Mouse (Mus musculus) limb, embryonic 15.5 days (tissue): Measurements from ENCODE around the gene Chd6. TPM values are rescaled to one million over a fixed set of nuclear protein-coding genes. Genes with fewer than 3 reads are reported as not detected.

ENCODE experiments used
- ATAC-seq: fragments of 200-750 bp; cut with Nextera tagmentation; 2 replicates; pipeline ENCODE4 v1.8.0; 2017; ENCODE audit warnings: low read depth, moderate TSS enrichment; ENCODE audit not compliant: insufficient number of reproducible peaks, low FRiP score, low TSS enrichment
- H3K27ac ChIP-seq: fragments of 300-500 bp; sonication (generic); 2 replicates; pipeline ENCODE4 v1.5.1; 2015; ENCODE audit warnings: moderate library complexity, mild to moderate bottlenecking, inconsistent platforms
- H3K27me3 ChIP-seq: fragments of 300-500 bp; sonication (generic); 2 replicates; pipeline ENCODE4 v1.6.1; 2015; ENCODE audit warnings: inconsistent platforms
- H3K36me3 ChIP-seq: fragments of 300-500 bp; sonication (generic); 2 replicates; pipeline ENCODE4 v1.6.1; 2015; ENCODE audit warnings: inconsistent platforms
- H3K4me1 ChIP-seq: fragments of 300-500 bp; sonication (generic); 2 replicates; pipeline ENCODE4 v1.6.1; 2015; ENCODE audit warnings: inconsistent platforms
- H3K4me2 ChIP-seq: fragments of 300-500 bp; sonication (generic); 2 replicates; pipeline ENCODE4 v1.6.1; 2015; ENCODE audit warnings: mild to moderate bottlenecking, inconsistent platforms
- H3K4me3 ChIP-seq: fragments of 300-500 bp; sonication (generic); 2 replicates; pipeline ENCODE4 v1.5.1; 2015; ENCODE audit warnings: mild to moderate bottlenecking, inconsistent platforms
- H3K9ac ChIP-seq: fragments of 300-500 bp; sonication (generic); 2 replicates; pipeline ENCODE4 v1.6.1; 2015; ENCODE audit warnings: inconsistent platforms
- H3K9me3 ChIP-seq: fragments of 300-500 bp; sonication (generic); 2 replicates; pipeline ENCODE4 v1.6.1; 2016; ENCODE audit warnings: inconsistent platforms
- WGBS: fragments of 180-500 bp; shearing (Covaris S2); methylation state at CpG from one replicate; pipeline ENCODE4 v1.1.7; 2015; 5-methylcytosine and 5-hydroxymethylcytosine counted together
- polyA plus RNA-seq: library from polyadenylated mRNA; unstranded; fragments of >200 nt; fragmentation: Nextera tagmentation; extraction: Ambion mirVana; gene quantifications from 2 replicates; pipeline ENCODE4 v1.2.1, GENCODE M21; 2015

The Chd6 gene
- polyA plus RNA-seq, 1 experiment from 2014 or later = 28.2 TPM

- 82% methylated on average over 3 of the region's 3 CpGs for WGBS
- no peaks in the 10 kb centered on the region for H3K9me3 ChIP-seq
- no peak overlapping the region for H3K9ac ChIP-seq
- no peak overlapping the region for H3K4me3 ChIP-seq
- no peak for ATAC-seq
- no peak overlapping the region for H3K4me2 ChIP-seq
- no peak overlapping the region for H3K27ac ChIP-seq
- H3K27me3 ChIP-seq = peaks cover 9% of the 10 kb centered on the region; the same call in 1 of the 2 replicates
- peaks cover 45% of the 10 kb centered on the region for H3K4me1 ChIP-seq
- no peaks in the 10 kb centered on the region for H3K36me3 ChIP-seq
Measured at GRCm38 (mm10) chr2:160917313-160917712, 191.6 kb downstream of the Chd6 start.

DNA sequence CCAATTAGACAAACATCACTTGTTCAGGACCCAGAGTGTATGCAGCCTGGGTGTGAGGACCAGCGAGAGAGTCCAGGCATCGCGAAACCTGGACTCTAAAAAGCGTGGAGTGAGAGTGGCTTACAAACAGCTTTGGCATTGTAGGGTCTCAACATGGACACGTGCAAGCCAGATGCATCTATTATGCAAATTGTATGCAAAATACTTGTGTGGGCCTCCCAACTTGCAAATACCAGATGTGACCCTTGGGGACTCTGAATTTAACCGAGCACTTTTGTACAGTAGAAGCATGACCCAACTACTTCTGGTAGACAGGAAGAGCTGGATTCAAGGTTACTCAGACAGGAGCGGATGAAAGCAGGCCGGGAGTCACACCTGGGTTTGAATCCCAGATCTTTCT, 192.2 kb downstream of the Chd6 start:
- peaks cover 46% of the 10 kb centered on the region for H3K4me1 ChIP-seq
- no peak overlapping the region for H3K27ac ChIP-seq
- WGBS = 71% methylated on average over 8 of the region's 8 CpGs

DNA sequence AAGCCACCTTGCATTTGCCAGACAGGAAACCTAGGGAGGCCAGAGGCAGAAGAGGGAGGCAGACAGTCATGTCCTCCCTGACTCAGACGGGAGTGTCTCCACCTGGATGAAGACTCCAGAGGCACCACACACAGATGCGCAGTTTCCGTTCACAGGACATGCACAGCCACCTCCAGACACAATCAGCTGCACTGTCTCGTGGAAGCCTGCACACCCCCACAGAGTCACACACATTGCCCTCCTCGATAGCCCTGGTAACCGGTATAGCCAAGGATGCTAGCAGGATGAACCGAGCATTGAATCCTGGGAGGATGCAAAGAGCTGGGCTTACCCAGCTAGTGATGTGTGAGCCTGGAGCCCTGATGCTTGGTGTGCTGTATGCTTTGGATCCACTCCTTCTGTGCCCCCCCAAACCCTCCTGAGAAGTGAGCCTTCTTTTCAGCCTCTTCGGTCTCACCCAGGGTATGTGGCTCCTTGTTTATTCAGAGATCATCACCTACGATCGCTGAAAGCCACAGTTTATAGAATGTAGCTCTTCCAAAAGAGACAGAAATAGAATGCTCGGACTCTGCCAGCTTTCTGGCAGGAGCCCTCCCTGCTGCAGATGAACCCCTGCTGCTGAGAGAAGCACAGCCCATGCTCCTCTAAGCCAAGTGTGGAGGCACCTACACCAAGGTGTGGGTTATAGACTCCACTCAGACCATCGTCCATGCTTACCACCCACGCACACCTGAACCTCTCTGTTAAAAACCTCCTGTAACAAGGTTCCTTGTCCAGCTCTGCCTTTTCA, 192.9 kb downstream of the Chd6 start:
- Histone ChIP-seq H3K9me3 (no peaks in the 10 kb centered on the region), H3K27ac (peak overlapping the region; percentile 33), H3K27me3 (peaks cover 11% of the 10 kb centered on the region; the same call in 1 of the 2 replicates), H3K4me2 (no peak overlapping the region), H3K36me3 (no peaks in the 10 kb centered on the region), H3K9ac (no peak overlapping the region), H3K4me1 (peaks cover 50% of the 10 kb centered on the region), H3K4me3 (no peak overlapping the region)
- no peak for ATAC-seq
- 63% methylated on average over 13 of the region's 13 CpGs for WGBS

More for the DNA sequence above, 192.2 kb downstream of the Chd6 start:
- H3K9me3 ChIP-seq = no peaks in the 10 kb centered on the region
- H3K4me3 ChIP-seq = no peak overlapping the region
- H3K36me3 ChIP-seq = no peaks in the 10 kb centered on the region
- ATAC-seq = no peak
- peaks cover 11% of the 10 kb centered on the region; the same call in 1 of the 2 replicates for H3K27me3 ChIP-seq
- no peak overlapping the region for H3K4me2 ChIP-seq
- no peak overlapping the region for H3K9ac ChIP-seq

- H3K36me3 ChIP-seq = no peaks in the 10 kb centered on the region
- H3K4me3 ChIP-seq = no peak overlapping the region
- no peaks in the 10 kb centered on the region for H3K9me3 ChIP-seq
- 79% methylated on average over 9 of the region's 9 CpGs for WGBS
- H3K4me2 ChIP-seq = no peak overlapping the region
- no peak for ATAC-seq
- H3K4me1 ChIP-seq = peaks cover 52% of the 10 kb centered on the region
- H3K9ac ChIP-seq = no peak overlapping the region
- H3K27ac ChIP-seq = peak overlapping the region; percentile 33; the same call in 1 of the 2 replicates
- H3K27me3 ChIP-seq = peaks cover 11% of the 10 kb centered on the region; the same call in 1 of the 2 replicates
Measured at GRCm38 (mm10) chr2:160914656-160915055, 194.2 kb downstream of the Chd6 start.

GRCm38 (mm10) chr2:160912231-160912671, 196.6 kb downstream of the Chd6 start, which contains the start of gene Emilin3:
Gene Emilin3 (minus strand): TSS chr2:160912328.
- H3K9ac ChIP-seq = peak within 1 kb of the TSS; percentile 76
- ATAC-seq = peak; percentile 76
- H3K27me3 ChIP-seq = peaks cover 15% of the 10 kb centered on the region; the same call in 1 of the 2 replicates
- H3K4me3 ChIP-seq = peak within 1 kb of the TSS; percentile 60
- peak within 1 kb of the TSS; percentile 93 for H3K4me2 ChIP-seq
- peak within 1 kb of the TSS; percentile 93 for H3K27ac ChIP-seq
- under 1% methylated on average over 45 of the region's 46 CpGs for WGBS
- peaks cover 55% of the 10 kb centered on the region for H3K4me1 ChIP-seq
- H3K36me3 ChIP-seq = peaks cover 16% of the 10 kb centered on the region
- no peaks in the 10 kb centered on the region for H3K9me3 ChIP-seq

GRCm38 (mm10) chr2:160911558-160912201, 197.2 kb downstream of the Chd6 start:
- Histone ChIP-seq H3K27me3 (peaks cover 15% of the 10 kb centered on the region; the same call in 1 of the 2 replicates), H3K4me3 (peak overlapping the region; percentile 60), H3K4me2 (peak overlapping the region; percentile 93), H3K36me3 (peaks cover 22% of the 10 kb centered on the region), H3K9me3 (no peaks in the 10 kb centered on the region), H3K4me1 (peaks cover 55% of the 10 kb centered on the region), H3K9ac (peak overlapping the region; percentile 76), H3K27ac (peak overlapping the region; percentile 93)
- WGBS = under 1% methylated on average over 63 of the region's 64 CpGs
- ATAC-seq = peak; percentile 35

GRCm38 (mm10) chr2:160910633-160911032, 198.2 kb downstream of the Chd6 start:
- no peak for ATAC-seq
- no peaks in the 10 kb centered on the region for H3K9me3 ChIP-seq
- WGBS = 74% methylated on average over 5 of the region's 5 CpGs
- peak overlapping the region; percentile 60 for H3K4me3 ChIP-seq
- H3K36me3 ChIP-seq = peaks cover 32% of the 10 kb centered on the region
- H3K27me3 ChIP-seq = peaks cover 15% of the 10 kb centered on the region; the same call in 1 of the 2 replicates
- no peak overlapping the region for H3K27ac ChIP-seq
- peak overlapping the region; percentile 93 for H3K4me2 ChIP-seq
- H3K9ac ChIP-seq = no peak overlapping the region; the same call in 1 of the 2 replicates
- peaks cover 46% of the 10 kb centered on the region for H3K4me1 ChIP-seq

GRCm38 (mm10) chr2:160908607-160909006, 200.3 kb downstream of the Chd6 start:
- Histone ChIP-seq H3K4me2 (no peak overlapping the region), H3K36me3 (peaks cover 41% of the 10 kb centered on the region), H3K4me3 (no peak overlapping the region), H3K4me1 (peaks cover 33% of the 10 kb centered on the region), H3K27ac (no peak overlapping the region), H3K27me3 (peaks cover 15% of the 10 kb centered on the region; the same call in 1 of the 2 replicates), H3K9me3 (no peaks in the 10 kb centered on the region), H3K9ac (no peak overlapping the region)
- WGBS = 62% methylated on average over 18 of the region's 18 CpGs
- ATAC-seq = no peak

DNA sequence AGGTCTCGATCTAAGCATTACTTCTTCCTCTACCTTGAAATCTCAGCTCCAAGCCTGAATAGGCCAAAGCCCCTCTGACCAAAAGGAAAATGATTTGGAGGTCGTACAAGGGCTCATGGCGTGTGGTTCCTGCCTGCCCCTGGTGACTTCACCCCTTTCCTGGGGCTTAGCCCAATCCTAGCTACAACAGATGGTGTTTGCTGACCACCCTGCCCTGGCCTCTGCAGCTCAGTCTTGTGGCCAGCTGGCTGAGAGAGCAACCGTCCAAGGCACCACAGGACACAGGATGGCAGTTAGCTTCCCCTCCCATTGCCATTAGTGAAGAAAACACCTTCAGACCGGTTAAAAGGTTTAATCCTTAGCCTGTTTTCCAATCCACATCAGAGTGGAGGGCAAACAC, 202.8 kb downstream of the Chd6 start:
- 76% methylated on average over 5 of the region's 5 CpGs for WGBS
- Histone ChIP-seq H3K9me3 (no peaks in the 10 kb centered on the region), H3K27me3 (0 out of 2 replicates have a peak, but pooled peaks cover 4% of the 10 kb centered on the region), H3K27ac (no peak overlapping the region), H3K4me3 (no peak overlapping the region), H3K4me2 (no peak overlapping the region), H3K36me3 (peaks cover 41% of the 10 kb centered on the region), H3K9ac (no peak overlapping the region), H3K4me1 (peaks cover 19% of the 10 kb centered on the region)
- ATAC-seq = no peak

DNA sequence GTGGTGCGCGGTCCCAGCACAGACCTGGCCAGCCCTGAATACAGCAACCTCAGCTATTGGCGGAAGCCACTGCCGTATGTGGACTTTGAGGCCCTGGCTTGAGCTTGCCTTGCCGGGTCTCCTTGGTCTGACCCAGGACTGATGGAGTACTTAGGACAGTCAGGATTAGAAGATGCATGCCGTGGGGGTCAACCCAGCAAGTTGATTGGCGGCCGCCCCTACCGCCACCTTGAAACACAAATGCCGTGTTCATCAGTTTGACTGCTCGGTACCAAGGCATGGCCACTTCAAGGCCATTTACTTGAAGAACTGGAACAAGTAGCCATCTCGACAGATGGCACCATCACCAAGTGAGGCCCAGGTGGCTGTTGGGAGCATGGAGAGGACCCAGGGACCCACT, 203.6 kb downstream of the Chd6 start:
- H3K4me1 ChIP-seq = peaks cover 14% of the 10 kb centered on the region
- no peak overlapping the region for H3K4me2 ChIP-seq
- H3K4me3 ChIP-seq = no peak overlapping the region
- no peak overlapping the region for H3K27ac ChIP-seq
- no peak for ATAC-seq
- H3K27me3 ChIP-seq = 0 out of 2 replicates have a peak, but pooled peaks cover 4% of the 10 kb centered on the region
- peaks cover 41% of the 10 kb centered on the region for H3K36me3 ChIP-seq
- H3K9ac ChIP-seq = no peak overlapping the region
- H3K9me3 ChIP-seq = no peaks in the 10 kb centered on the region
- WGBS = 92% methylated on average over 12 of the region's 12 CpGs

GRCm38 (mm10) chr2:160901656-160902412, 207.0 kb downstream of the Chd6 start:
- Histone ChIP-seq H3K9me3 (no peaks in the 10 kb centered on the region), H3K9ac (no peak overlapping the region), H3K4me3 (no peak overlapping the region), H3K4me2 (no peak overlapping the region), H3K27ac (no peak overlapping the region), H3K4me1 (peaks cover 5% of the 10 kb centered on the region), H3K36me3 (peaks cover 21% of the 10 kb centered on the region), H3K27me3 (no peaks in the 10 kb centered on the region)
- ATAC-seq = no peak
- WGBS = 77% methylated on average over 7 of the region's 7 CpGs
